Mouse (Mus musculus) E14TG2a.4 (cell line): ENCODE data around the gene Ube2e3.

Experiments
- H3K27me3 ChIP-seq: 2 replicates; pipeline ENCODE4 v1.6.1; 2014; ENCODE audit warnings: low read length, control low read depth; ENCODE audit not compliant: insufficient read depth
- H3K36me3 ChIP-seq: 2 replicates; pipeline ENCODE4 v1.6.1; 2014; ENCODE audit warnings: low read length, control low read depth; ENCODE audit not compliant: insufficient read depth
- H3K4me1 ChIP-seq: replicated peaks from 2 replicates; pipeline ENCODE4 v1.6.1; 2014; ENCODE audit warnings: low read depth, low read length, control low read depth
- H3K4me3 ChIP-seq: replicated peaks from 2 replicates; pipeline ENCODE4 v1.5.1; 2014; ENCODE audit warnings: mild to moderate bottlenecking, low read length
- H3K9me3 ChIP-seq: 2 replicates; pipeline ENCODE4 v1.6.1; 2014; ENCODE audit warnings: low read length, control low read depth
- CTCF ChIP-seq: conservative IDR thresholded peaks from 2 replicates; pipeline ENCODE4 v1.5.1; 2014; ENCODE audit warnings: low read length
- NANOG ChIP-seq: IDR thresholded peaks from 2 replicates; pipeline ENCODE4 v1.6.1; 2014; ENCODE audit warnings: borderline replicate concordance, low read length, mixed read lengths
- POU5F1 ChIP-seq: IDR thresholded peaks from 2 replicates; pipeline ENCODE4 v1.6.1; 2014; ENCODE audit warnings: low read length, borderline replicate concordance

Gene Ube2e3

GRCm38 (mm10) chr2:78961023-78961422 is 93.1 kb downstream of the Ube2e3 start:
- H3K27me3 ChIP-seq, result no peaks in the 10 kb centered on the region
- TF ChIP-seq POU5F1 (no peak), NANOG (no peak), CTCF (no peak)
- H3K4me3 ChIP-seq, result no peak overlapping the region
- no peaks in the 10 kb centered on the region for H3K36me3 ChIP-seq
- H3K9me3 ChIP-seq, result peaks cover 7% of the 10 kb centered on the region; the same call in 1 of the 2 replicates
- no peaks in the 10 kb centered on the region for H3K4me1 ChIP-seq

GRCm38 (mm10) chr2:78961580-78961979 is 93.7 kb downstream of the Ube2e3 start:
- Histone ChIP-seq H3K9me3 (peaks cover 2% of the 10 kb centered on the region; the same call in 1 of the 2 replicates), H3K4me1 (no peaks in the 10 kb centered on the region), H3K4me3 (no peak overlapping the region), H3K27me3 (no peaks in the 10 kb centered on the region), H3K36me3 (no peaks in the 10 kb centered on the region)
- TF ChIP-seq NANOG (no peak), CTCF (no peak), POU5F1 (no peak)

- Histone ChIP-seq H3K36me3 (no peaks in the 10 kb centered on the region), H3K27me3 (no peaks in the 10 kb centered on the region), H3K4me1 (no peaks in the 10 kb centered on the region), H3K9me3 (no peaks in the 10 kb centered on the region), H3K4me3 (no peak overlapping the region)
- no peak for TF ChIP-seq CTCF
- TF ChIP-seq NANOG, result no peak
- no peak for TF ChIP-seq POU5F1
These were observed 97.1 kb downstream of the Ube2e3 start for GRCm38 (mm10) chr2:78964995-78965394.

GRCm38 (mm10) chr2:78965396-78965795 is 97.5 kb downstream of the Ube2e3 start:
- Histone ChIP-seq H3K4me3 (no peak overlapping the region), H3K27me3 (no peaks in the 10 kb centered on the region), H3K9me3 (no peaks in the 10 kb centered on the region), H3K4me1 (no peaks in the 10 kb centered on the region), H3K36me3 (no peaks in the 10 kb centered on the region)
- TF ChIP-seq CTCF (no peak), NANOG (no peak), POU5F1 (no peak)

GRCm38 (mm10) chr2:78970088-78970487 is 102.2 kb downstream of the Ube2e3 start:
- TF ChIP-seq NANOG, result no peak
- no peak for TF ChIP-seq POU5F1
- no peak for TF ChIP-seq CTCF
- H3K9me3 ChIP-seq, result no peaks in the 10 kb centered on the region

More at GRCm38 (mm10) chr2:78970088-78970487, 102.2 kb downstream of the Ube2e3 start:
- Histone ChIP-seq H3K36me3 (no peaks in the 10 kb centered on the region), H3K27me3 (no peaks in the 10 kb centered on the region), H3K4me1 (no peaks in the 10 kb centered on the region), H3K4me3 (no peak overlapping the region)
